Mouse (Mus musculus) inflammation-experienced regulatory T-cells, adult 6 months (primary cell): ENCODE measurements at regions not wholly inside any gene's neighbourhood (a gene's known extent, or its start where the extent isn't known, plus 50 kb on each side); places are given as distances from the start of the nearest gene placed in this dataset.
A peak's percentile ranks its signal among the peaks of the same experiment; 100 is the strongest.

Source experiments
- ATAC-seq: one replicate; pipeline ENCODE4 v1.8.0; 2017

DNA sequence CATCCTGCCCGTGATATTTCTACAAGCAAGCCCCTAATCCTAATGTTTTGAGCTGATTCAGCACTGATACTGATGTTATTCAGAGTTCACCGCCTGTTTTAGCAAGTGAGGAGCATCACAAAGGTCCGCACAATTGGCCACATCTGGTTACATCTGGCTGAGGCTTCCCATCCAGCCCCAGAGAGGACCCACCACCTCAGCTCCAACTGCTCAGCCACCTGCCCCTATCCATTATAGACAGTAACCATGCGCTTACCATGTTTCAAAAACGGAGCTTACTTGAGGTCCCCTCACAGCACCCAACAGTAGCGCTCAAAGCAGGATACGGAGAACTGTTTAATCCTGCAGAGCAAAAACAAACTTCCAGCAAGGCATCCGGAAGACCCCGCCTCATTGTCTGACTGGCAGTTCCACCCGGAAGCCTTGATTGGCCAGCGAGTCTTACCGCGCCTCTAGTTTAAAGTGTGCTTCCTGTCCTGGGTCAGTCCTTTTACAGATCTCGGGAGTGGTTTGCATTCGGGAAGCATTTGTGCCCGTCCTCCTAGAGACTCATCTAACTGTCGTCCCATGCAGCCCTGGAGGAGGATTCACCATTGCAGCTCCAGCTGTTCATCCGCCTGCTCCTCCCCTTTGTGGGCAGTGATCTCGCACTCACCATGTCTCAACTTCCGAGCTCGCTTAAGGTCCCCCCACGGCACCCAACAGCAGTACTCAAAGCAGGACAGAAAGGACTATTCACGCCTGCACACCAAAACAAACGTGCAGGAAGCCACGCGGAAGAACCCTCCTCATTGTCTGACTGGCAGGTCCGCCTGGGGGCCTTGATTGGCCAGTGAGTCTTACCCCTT, 69.9 kb upstream of the Zfp825 start:
- ATAC-seq, result peak; percentile 95

GRCm38 (mm10) chr13:74564331-74564727, 70.5 kb upstream of the Zfp825 start:
- peak; percentile 8 for ATAC-seq

- ATAC-seq, result peak; percentile 71
Observed at GRCm38 (mm10) chr13:74569967-74570366, 69.4 kb upstream of the Erap1 start.
